Mouse (Mus musculus) thymus, postnatal 10 days (tissue): ENCODE results near the gene Filip1.
"Not testable (repeated sequence)": the region's sequence is repeated elsewhere in the genome, so short reads cannot be mapped to it uniquely, and the experiment has no call there.

Source experiments
- DNase-seq, 2 experiments: peaks; one replicate each; pipeline ENCODE4 v3.0.0; 2021; ENCODE audit warnings: low spot score in 2 of 2

Gene Filip1

GRCm38 (mm10) chr9:80012751-80013150 lies at the start of gene Filip1:
Filip1 (minus strand) TSS chr9:80012851.
- DNase-seq: no peak

GRCm38 (mm10) chr9:80057690-80058089 lies 45.0 kb upstream of the Filip1 start:
- no peak for DNase-seq

- DNase-seq: no peak
Measured at GRCm38 (mm10) chr9:80052951-80053350, 40.3 kb upstream of the Filip1 start.

GRCm38 (mm10) chr9:80049271-80049670 lies 36.6 kb upstream of the Filip1 start:
- not testable (repeated sequence) for DNase-seq

- DNase-seq: not testable (repeated sequence)
Measured at GRCm38 (mm10) chr9:80044301-80044700, 31.6 kb upstream of the Filip1 start.

GRCm38 (mm10) chr9:80039296-80039815 lies 26.7 kb upstream of the Filip1 start:
- DNase-seq: no peak

GRCm38 (mm10) chr9:80037997-80038383 lies 25.3 kb upstream of the Filip1 start:
- no peak for DNase-seq

- no peak for DNase-seq
Measured at GRCm38 (mm10) chr9:80037262-80037996, 24.8 kb upstream of the Filip1 start.

GRCm38 (mm10) chr9:80026581-80027021 lies 13.9 kb upstream of the Filip1 start:
- DNase-seq: no peak

- peak; percentile 40 to 69 for DNase-seq
Measured at GRCm38 (mm10) chr9:80026017-80026416, 13.4 kb upstream of the Filip1 start.

- not testable (repeated sequence) for DNase-seq
Measured at GRCm38 (mm10) chr9:80025347-80025746, 12.7 kb upstream of the Filip1 start.

- no peak for DNase-seq
Measured at GRCm38 (mm10) chr9:80022821-80023220, 10.2 kb upstream of the Filip1 start.

- DNase-seq: no peak
Measured at GRCm38 (mm10) chr9:80021648-80022047, 9.0 kb upstream of the Filip1 start.

GRCm38 (mm10) chr9:80020429-80020828 lies 7.8 kb upstream of the Filip1 start:
- DNase-seq: no peak

- DNase-seq: no peak
Measured at GRCm38 (mm10) chr9:80012016-80012415, 635 bp downstream of the Filip1 start.

GRCm38 (mm10) chr9:80002394-80003188 lies 10.1 kb downstream of the Filip1 start:
- DNase-seq: peak; percentile 43 to 76

- no peak for DNase-seq
Measured at GRCm38 (mm10) chr9:79997282-79997681, 15.4 kb downstream of the Filip1 start.

GRCm38 (mm10) chr9:79994296-79994695 lies 18.4 kb downstream of the Filip1 start:
- no peak for DNase-seq

GRCm38 (mm10) chr9:79993066-79993465 lies 19.6 kb downstream of the Filip1 start:
- no peak for DNase-seq

- DNase-seq: no peak
Measured at GRCm38 (mm10) chr9:79990456-79991017, 22.1 kb downstream of the Filip1 start.

- no peak for DNase-seq
Measured at GRCm38 (mm10) chr9:79989703-79990102, 22.9 kb downstream of the Filip1 start.

- DNase-seq: no peak
Measured at GRCm38 (mm10) chr9:79989061-79989460, 23.6 kb downstream of the Filip1 start.
